Mouse (Mus musculus) megakaryocyte, adult 5-6 weeks (primary cell): ENCODE results near the gene Calml4. TPM values are rescaled to one million over a fixed set of nuclear protein-coding genes. Genes with fewer than 3 reads are reported as not detected.
"Not testable (repeated sequence)": the region's sequence is repeated elsewhere in the genome, so short reads cannot be mapped to it uniquely, and the experiment has no call there.

ENCODE experiments used
- ATAC-seq: 2 replicates; pipeline ENCODE4 v1.8.0; 2016; ENCODE audit warnings: mild to moderate bottlenecking, inconsistent platforms; ENCODE audit not compliant: poor library complexity, severe bottlenecking
- total RNA-seq, 2 experiments: library from RNA; stranded (forward) in 1 of 2; stranded (reverse) in 1 of 2; fragments of 153-499, 151-499 nt in 1 of 2; fragments of 221-1000, 200-1000 nt in 1 of 2; gene quantifications; 2 replicates each; pipeline versions ENCODE4 v1.2.3 to v1.2.4; 2015 to 2017

Calml4 gene
- total RNA-seq, 2 experiments from 2014 or later, result 1.2 TPM; not detected in 1

DNA sequence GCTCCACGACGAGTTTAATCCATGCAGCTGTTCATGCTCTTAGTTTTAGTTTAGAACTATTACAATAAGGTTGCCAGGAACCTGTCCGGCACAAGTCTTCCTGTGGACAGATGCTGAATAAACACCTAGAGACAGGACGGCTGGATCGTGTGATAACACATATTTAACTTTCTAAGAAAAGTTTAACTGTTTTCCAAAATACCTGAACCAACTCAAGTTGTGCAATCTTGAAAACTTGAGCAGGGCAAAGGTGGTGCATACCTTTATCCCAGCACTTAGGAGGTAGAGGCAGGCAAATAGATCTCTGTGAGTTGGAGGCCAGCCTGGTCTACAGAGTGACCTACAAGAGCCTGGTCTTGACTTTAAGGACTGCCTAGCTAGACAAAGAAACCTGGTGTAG, 23.0 kb upstream of the Calml4 start:
- ATAC-seq, result no peak

DNA sequence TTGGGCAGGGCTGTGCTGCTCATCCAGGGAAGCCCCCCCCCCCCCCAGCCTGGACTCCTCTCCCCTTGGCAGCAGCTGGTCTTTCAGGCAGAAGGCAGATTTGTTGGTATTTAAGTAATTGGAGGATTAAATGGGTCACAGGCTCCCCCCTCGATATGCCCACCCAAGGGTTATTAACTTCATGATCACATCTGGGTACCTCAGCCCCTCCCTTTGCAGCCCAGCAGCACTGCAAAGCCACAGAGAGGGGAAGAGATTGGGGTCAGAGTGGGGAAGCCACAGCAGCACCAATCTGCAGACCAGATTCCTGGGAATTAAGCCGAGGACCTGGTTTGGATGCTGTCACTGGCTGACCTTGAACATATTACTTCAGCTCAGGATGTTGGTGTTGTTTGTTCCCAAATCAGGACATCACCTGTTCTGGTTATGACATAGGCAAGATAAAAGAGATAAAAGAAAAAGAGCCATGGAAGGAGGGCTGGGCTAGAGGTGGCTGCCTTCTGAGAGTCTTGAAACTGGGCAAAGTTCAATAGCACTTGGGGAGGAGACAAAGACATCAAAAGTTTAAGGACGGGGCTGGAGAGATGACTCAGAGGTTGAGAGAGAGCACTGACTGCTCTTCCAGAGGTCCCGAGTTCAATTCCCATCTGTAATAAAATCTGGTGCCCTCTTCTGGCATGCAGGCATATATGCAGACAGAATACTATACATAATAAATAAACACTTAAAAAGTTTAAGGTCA, 22.0 kb upstream of the Calml4 start:
- no peak for ATAC-seq

DNA sequence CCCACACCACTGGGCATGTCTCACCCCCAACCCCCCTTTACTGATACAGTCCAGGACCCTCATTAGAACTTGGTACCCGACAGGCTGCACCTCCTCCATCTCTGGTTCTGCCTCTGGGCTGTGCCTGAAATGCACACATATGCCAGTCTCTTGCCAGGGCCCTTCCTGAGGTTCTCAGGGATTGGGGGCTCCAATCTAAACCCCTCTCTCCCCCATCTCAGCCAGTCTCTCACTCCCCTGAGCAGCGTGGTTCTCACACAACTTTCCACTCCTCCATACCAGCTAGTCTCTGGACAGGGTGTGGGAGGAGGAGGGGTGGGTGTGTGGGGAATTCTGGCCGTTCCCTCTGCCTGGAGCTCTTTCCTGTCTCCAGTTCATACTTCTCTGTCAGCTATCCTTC, 20.3 kb upstream of the Calml4 start:
- ATAC-seq, result no peak

DNA sequence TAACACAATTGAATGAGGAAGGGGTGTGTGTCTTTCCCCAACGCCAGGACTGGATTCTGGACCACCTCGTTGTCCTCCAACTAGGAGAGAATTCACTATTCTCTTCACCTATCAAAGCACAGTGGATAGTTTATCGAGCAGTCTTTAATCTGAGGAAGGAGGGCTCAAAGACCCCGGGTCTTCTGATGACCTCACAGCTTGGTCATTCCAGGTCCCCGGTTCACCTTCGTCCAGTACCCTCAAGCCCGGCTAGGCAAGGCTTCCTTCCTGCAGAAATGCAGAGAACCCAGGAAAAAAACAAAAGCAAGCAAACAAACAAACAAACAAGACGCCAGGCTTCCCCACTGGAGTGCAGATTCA, 19.8 kb upstream of the Calml4 start:
- ATAC-seq, result no peak

DNA sequence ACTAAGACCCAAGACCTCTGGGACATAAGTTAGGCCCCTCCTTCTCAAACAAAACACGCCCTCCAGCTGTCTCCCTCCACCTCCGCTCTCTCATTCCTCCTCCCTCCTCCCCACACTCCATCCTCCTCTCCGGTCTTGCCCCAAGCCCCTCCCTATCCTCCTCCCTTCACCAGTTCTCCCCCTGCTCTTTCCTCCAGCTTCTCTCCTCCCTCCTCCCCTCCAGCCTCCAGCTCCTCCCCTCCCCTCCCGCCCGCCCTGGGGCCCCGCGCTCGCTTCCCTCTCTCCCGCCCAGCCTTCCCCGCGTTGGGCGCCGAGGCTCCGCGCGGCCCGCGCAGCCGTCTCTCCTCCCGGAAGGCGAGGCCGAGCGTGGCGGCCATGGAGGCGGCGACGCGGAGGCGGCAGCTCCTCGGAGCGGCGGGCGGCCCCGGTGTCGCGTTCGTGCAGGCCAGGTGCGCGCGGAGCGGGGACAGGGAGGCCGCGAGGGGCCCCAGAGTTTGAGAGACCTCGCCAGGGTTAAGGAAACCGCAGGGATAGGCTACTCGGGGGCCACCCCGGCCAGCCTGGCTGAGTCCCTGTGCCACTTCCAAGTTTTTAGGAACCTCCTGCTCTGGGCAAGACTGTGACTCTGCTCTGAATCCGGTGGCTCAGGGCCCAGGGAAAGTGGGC, 19.2 kb upstream of the Calml4 start, which contains the start of gene Cln6:
TSS of gene Cln6 (plus strand) at position 280 of the 666 bp plus-strand sequence.
- peak; percentile 84 for ATAC-seq

DNA sequence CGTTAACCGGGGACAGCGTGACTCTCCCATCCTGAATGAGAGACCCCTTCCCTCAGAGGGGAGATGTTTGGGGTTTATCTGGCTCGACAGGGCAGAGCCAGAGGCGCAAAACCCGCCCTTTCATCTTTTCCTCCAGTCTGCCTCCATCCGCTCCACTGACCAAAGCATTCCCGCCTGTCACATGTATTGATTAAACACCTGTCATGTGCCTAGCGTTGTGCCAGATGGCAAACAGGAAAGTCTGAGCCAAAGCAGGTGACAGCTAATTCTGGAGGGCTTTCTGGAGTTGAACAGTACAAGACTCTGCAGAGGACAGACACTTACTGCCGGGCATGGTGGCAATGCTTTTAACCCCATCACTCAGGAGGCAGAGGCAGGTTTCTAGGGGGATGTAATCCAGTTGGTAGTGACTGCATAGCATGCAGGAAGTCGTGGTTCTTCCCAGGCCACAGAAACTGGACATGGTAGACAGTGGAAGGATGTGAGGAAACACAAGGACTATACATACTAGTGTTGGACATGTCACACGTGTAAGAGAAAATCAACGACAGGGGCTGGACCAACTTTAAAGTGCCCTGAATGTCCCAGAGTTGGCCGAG, 18.6 kb upstream of the Calml4 start:
- peak; percentile 22; the same call in 1 of the 2 replicates for ATAC-seq

DNA sequence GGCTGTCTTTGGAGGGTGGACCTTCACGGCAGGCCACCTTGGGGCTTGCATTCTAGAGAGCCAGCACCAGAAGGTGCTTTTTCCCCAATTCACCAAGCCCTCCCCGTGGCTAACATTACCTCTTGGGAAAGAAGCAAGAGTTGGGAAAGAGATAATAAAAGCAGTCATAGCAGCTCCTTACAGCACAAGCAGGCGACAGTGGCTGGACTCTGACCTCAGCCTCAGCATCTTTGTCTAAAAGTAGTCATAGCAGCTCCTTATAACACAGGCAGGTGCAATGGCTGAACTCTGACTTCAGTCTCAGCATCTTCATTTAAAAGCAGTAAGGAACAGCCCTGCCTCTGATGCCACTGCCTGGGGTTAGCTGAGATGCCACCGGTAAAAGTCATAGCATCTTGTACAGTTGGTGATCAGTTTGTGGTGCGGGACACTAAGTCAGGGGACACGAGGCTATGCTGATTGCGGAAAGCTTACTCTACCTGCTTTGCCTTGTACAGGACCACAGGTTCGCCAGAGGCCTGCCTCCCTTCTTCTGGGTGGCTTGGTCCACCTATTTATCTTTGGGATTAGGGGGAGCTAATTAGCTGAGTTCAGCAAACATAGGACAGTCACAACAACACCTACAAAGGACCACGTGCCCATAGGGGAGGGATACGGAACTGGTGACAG, 14.4 kb upstream of the Calml4 start:
- ATAC-seq, result no peak

DNA sequence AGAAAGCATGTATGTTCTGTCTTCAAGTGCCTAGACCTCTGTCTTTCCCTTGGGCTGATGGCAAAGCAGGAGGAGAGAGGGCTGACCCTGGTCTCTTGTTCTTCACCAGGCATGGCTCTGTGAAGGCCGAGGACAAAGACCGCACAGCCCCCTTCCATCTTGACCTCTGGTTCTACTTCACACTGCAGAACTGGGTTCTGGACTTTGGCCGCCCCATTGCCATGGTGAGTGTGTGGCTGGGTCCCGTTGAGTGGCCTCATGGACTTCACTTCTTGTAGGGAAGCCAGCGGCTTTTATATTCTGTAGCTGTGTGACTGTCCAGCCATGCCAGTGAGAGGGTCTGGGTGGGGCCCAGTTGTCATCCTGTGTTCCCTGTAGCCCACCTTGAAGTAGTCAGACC, 13.4 kb upstream of the Calml4 start:
- ATAC-seq, result no peak

DNA sequence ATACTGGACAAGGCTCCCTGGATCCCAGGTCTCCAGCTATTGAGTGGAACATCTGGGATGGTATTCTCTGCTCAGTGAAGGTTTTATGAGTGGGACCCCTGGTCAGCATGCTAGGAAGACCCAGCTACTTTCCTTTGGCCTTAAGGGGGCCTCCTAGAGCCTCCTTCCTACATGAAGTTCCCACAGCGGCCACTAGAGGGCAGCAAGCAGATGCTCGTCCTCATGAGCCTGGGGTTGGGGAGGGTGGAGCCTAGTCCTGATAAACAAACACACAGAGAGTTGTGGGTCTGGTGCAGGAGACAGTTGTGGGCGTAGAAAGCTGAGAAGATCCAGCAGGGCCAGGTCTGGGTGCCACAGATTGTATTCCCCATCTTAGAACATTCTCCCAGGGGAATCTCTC, 10.2 kb upstream of the Calml4 start:
- ATAC-seq, result peak; percentile 97

DNA sequence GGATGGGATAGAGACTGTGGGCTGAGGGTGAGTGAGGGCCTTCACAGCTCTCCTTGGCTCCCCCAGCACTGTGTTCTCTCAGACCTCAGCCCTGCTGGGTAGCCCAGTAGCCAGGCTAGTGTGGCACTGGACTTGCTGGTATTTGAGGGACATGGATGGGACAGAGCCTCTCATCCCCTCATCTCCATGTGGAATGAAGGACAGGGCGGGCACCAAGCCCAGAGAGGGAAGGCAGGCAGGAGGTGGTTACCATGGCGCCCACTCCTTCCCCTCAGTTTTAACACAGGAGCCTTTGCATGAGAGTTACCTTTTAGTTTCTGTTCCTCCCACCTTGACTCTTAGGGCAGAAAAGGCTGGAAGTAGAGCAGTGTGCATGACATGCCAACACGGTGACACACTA, 9.2 kb upstream of the Calml4 start:
- no peak for ATAC-seq

DNA sequence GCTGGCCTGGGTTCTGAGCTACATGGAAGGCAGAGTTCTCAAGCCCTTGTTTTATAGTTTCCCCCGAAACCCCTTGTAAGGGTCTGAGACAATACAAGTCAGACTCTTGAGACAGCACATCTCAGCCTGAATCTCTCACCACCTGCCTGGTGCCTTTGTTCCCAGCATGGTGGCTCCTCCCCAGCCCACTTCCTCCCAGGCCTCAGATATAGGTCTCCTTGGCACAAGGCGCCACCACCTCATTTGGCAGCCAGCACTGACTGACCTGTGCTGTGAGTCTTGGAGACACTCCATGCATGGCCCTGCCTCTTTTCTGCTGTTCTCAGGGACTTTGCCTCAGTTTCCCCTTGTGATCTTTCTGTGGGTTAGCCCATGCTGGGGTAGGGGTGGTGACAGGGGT, 6.3 kb upstream of the Calml4 start:
- no peak for ATAC-seq

DNA sequence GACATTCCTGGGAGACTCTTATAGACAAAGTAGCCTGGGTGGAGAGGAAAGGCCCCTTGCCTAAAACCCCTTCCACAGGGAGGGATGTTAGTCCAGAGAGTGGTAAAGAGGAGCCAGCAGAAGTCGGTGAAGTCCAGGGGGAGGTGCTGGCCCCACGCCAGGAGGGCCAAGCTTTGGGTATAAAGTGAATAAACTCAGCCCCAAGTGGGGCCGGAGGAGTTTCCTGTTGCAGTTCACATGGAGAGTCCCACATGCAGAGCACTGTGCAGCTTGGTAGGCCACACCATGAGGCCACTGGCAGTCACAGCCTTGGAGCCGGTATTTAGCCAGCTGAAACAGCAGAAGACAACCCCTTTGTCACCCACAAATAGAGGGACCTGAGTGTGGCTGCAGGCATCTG, 3.4 kb upstream of the Calml4 start:
- no peak for ATAC-seq

DNA sequence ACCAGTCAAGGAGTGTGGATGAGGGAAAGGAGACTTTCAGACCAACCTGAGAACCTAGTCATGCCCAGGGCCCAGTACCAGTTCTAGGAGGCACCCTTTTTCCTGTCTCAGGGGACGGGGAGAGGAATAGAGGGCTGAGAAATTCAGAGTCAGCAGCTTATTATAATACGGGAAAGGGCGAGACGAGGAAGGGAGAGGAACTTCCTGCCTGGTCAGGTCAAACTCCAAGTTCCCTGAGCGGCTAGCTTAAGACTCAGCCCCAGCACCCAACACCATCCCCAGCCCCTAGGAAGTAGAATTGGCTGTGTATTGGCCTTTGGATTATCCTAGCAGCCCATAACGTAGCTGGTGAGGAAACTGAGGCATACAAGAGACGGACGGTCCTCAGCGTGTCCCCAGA, 664 bp upstream of the Calml4 start:
- no peak for ATAC-seq

DNA sequence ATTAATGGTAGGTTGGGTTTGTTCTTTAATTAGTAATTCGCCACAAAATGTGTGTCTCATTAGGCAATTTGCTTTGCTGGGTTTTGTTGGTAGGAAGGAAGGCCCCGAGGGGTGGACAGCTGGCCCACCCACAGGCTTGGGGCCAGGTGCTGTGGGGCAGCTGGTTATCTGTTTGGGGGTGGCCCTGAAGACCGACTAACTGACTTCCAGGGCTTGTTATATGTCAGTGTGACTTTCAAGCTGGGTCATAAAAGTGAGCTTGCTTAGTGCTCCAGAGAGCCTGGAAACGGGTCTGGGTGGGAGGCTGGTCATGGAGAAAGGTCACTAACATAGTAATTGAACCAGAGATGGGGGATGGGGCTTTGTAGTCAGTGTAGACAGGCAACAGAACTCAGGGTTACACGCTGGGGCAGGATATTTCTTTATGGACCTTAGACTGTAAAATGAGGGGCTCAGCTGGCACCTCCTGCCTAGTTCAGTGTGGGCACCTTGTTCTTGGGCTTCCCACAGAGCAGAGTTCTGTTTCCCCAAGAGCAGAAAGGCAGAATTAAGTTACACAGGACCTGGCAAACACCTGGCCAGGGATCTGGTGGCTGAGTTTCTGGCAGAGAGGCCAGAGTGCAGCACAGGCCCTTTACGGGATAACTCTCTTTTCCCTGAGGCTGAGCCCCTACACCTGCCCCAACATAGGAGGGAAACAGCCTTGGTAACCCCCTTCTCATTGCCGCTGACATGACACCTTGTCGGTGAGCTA, 563 bp downstream of the Calml4 start:
- no peak for ATAC-seq

DNA sequence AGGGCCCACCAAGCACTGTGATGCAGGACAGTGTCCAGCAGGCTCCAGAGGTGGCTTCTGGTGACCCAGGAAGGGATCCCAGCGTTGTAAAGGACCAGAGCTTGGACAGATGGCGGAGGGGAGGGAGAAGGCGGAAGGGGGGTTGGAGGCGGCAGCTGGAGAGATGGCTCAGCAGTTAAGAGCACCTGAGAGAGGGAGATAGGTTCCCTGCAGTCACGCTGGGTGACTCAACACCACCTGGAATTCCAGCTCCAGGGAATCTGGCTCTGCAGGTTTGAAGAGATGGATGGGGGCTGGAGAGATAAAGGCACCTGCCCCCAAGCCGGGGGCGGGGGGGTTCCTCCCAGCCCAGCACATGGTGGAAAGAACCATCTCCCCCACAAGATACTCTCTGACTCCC, 2.2 kb downstream of the Calml4 start:
- not testable (repeated sequence) for ATAC-seq

DNA sequence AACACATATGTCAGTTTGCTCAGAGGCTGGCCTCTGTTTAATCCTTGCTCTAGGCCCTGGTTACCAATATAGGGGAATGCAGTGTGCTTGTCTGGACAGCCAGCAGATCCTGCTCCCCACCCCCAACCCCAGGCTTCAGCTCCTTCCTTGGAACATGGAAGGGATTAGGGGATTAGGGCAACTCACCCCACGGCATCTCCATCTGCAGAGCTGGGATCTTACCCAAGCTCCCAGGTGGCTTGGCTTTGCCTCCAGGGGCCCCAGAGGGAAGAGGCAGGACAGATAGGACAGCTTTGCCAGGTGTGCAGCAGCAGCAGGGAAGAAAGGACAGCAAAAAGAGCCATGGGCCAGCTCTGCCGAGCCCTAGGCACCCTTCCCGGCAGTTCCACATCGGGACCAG, 3.0 kb downstream of the Calml4 start:
- no peak for ATAC-seq

DNA sequence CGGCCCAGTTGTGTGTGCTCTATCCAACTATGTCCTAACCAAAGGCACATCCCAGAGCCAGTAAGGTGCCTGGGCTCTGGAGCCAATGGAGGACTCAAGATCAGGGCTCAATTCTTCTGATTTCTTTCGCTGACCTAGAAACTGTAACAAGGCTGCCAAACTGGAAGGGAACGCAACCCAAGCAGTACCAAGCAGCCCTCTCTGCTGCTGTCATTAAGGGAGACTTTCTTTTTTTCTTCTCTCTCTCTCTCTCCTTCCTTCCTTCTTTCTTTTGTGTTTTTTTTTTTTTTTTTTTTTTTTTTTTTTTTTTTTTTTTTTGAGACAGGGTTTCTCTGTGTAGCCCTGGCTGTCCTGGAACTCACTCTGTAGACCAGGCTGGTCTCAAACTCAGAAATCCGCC, 11.4 kb downstream of the Calml4 start:
- not testable (repeated sequence) for ATAC-seq

DNA sequence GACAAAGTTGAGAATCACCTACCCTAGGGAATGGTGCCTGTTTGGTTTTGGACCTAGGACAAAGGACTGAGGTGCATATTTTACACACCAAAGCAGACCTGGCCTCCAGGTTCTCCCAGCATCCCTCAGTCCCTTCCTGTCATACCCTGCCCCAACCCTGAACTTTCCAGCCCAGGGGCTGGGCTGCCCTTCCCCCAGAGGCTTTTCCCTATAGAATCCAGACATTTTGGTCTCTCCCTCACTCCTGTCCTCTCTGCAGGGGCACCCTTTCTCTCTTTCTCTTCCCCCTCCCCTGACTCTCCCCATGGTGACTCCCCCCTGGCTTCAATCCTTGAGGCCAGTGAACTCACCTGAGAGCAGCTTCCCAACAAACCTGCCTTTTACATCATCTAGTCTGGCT, 12.8 kb downstream of the Calml4 start:
- ATAC-seq, result no peak

DNA sequence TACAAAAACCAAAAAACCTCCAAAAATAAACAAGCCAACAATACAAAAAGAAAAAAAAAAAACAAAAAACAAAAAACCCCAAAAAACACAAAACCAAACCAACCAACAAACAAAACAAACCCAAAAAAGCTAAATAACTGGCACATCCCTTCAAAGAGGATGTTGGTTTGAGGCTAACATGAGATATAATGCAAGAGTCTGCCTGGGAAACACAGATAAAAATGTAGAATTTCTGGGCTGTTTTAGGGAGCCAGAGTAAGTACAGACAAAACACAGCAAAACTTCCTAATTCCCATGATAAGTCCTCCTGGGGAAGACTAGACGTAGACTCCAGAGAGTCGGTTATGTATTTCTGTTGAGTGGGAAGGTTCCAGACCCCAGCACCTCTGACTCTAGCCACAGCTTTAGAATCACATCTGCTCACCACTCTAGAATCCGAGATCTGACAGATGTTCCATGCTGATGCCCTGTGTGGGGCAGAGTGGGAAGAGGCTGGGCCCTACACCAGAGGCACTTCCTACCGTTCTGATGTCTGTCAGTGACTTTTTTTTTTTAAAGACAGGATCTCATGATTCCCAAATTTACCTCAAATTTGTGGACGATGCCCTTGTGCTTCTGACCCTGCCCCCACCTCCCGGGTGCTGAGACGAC, 19.2 kb downstream of the Calml4 start:
- no peak for ATAC-seq

DNA sequence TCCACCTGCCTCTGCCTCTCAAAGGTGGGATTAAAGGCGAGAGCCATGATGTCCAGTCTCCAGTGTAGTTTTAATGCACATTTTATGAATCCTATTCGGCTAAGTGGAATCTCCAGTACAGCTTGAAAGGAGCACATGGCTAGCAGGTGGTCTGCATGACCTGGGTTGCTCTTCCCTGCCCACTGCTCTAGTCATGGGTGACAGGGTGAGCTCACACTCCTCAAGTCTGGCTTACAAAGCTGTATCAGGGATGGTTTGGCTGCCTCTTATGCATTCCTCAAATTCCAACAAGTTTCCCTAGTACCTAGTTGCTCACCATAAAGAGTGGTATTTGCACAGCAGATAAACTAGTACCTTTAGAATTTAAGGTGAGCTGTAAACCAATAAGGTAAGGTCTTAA, 19.9 kb downstream of the Calml4 start:
- no peak for ATAC-seq
